Mouse (Mus musculus) embryonic fibroblast, embryonic 13.5 days (primary cell): Measurements from ENCODE around the gene Txnip. TPM values are rescaled to one million over a fixed set of nuclear protein-coding genes. Genes with fewer than 3 reads are reported as not detected.

ENCODE experiments used
- H3K27ac ChIP-seq: 2 replicates; pipeline ENCODE4 v1.5.1; 2012; ENCODE audit warnings: low read length, control low read depth, inconsistent platforms; ENCODE audit not compliant: insufficient read depth
- H3K4me1 ChIP-seq: 2 replicates; pipeline ENCODE4 v1.6.1; 2011; ENCODE audit warnings: low read length; ENCODE audit not compliant: control insufficient read depth, insufficient read depth
- H3K4me3 ChIP-seq: 2 replicates; pipeline ENCODE4 v1.5.1; 2011; ENCODE audit warnings: mild to moderate bottlenecking, control low read depth, low read length; ENCODE audit not compliant: insufficient read depth
- CTCF ChIP-seq: IDR thresholded peaks from 2 replicates; pipeline ENCODE4 v1.5.1; 2011; ENCODE audit warnings: mild to moderate bottlenecking, control low read depth, low read length, moderate library complexity, borderline replicate concordance; ENCODE audit not compliant: insufficient read depth
- POLR2A ChIP-seq: IDR thresholded peaks from 2 replicates; pipeline ENCODE4 v1.6.1; 2011; ENCODE audit warnings: low read depth, mild to moderate bottlenecking, control low read depth, low read length, moderate library complexity
- polyA plus RNA-seq: library from polyadenylated mRNA; stranded (reverse); fragments of >200 nt; gene quantifications from 2 replicates; pipeline ENCODE4 v1.2.4, GENCODE M21; 2011; ENCODE audit warnings: low read depth; ENCODE audit not compliant: missing spikeins, insufficient read length

Gene Txnip
- polyA plus RNA-seq, 1 experiment = 98.8 TPM

- TF ChIP-seq CTCF (no peak), POLR2A (no peak)
- Histone ChIP-seq H3K4me3 (no peak overlapping the region), H3K4me1 (peaks cover 5% of the 10 kb centered on the region), H3K27ac (no peak overlapping the region)
These were observed 9.1 kb downstream of the Txnip start for GRCm38 (mm10) chr3:96566661-96567450.

- TF ChIP-seq POLR2A = no peak
- TF ChIP-seq CTCF = no peak
- Histone ChIP-seq H3K4me1 (peaks cover 5% of the 10 kb centered on the region), H3K27ac (no peak overlapping the region)
These were observed 10.8 kb downstream of the Txnip start for GRCm38 (mm10) chr3:96568605-96569004.

GRCm38 (mm10) chr3:96569506-96569905, 11.7 kb downstream of the Txnip start:
- TF ChIP-seq CTCF = no peak
- H3K4me3 ChIP-seq = no peak overlapping the region
- H3K27ac ChIP-seq = no peak overlapping the region
- H3K4me1 ChIP-seq = no peaks in the 10 kb centered on the region

More at GRCm38 (mm10) chr3:96568605-96569004, 10.8 kb downstream of the Txnip start:
- H3K4me3 ChIP-seq = no peak overlapping the region

GRCm38 (mm10) chr3:96569966-96570605, 12.3 kb downstream of the Txnip start:
- Histone ChIP-seq H3K27ac (no peak overlapping the region), H3K4me3 (no peak overlapping the region), H3K4me1 (no peaks in the 10 kb centered on the region)
- TF ChIP-seq POLR2A (no peak), CTCF (no peak)

GRCm38 (mm10) chr3:96570643-96571042, 12.9 kb downstream of the Txnip start:
- H3K4me3 ChIP-seq = no peak overlapping the region
- TF ChIP-seq CTCF (no peak), POLR2A (no peak)
- H3K4me1 ChIP-seq = no peaks in the 10 kb centered on the region
- no peak overlapping the region for H3K27ac ChIP-seq

GRCm38 (mm10) chr3:96571336-96571735, 13.6 kb downstream of the Txnip start:
- Histone ChIP-seq H3K4me1 (peaks cover 2% of the 10 kb centered on the region), H3K27ac (no peak overlapping the region), H3K4me3 (no peak overlapping the region)
- TF ChIP-seq CTCF (no peak), POLR2A (no peak)

GRCm38 (mm10) chr3:96571896-96572698, 14.3 kb downstream of the Txnip start:
- H3K4me3 ChIP-seq = no peak overlapping the region
- H3K4me1 ChIP-seq = peaks cover 6% of the 10 kb centered on the region
- H3K27ac ChIP-seq = no peak overlapping the region
- no peak for TF ChIP-seq CTCF
- no peak for TF ChIP-seq POLR2A

GRCm38 (mm10) chr3:96573611-96574511, 16.1 kb downstream of the Txnip start:
- Histone ChIP-seq H3K27ac (no peak overlapping the region), H3K4me1 (peaks cover 9% of the 10 kb centered on the region), H3K4me3 (no peak overlapping the region)
- TF ChIP-seq POLR2A (no peak), CTCF (no peak)

GRCm38 (mm10) chr3:96575272-96575984, 17.7 kb downstream of the Txnip start:
- Histone ChIP-seq H3K27ac (peak overlapping the region; percentile 97; the same call in 1 of the 2 replicates), H3K4me3 (no peak overlapping the region), H3K4me1 (peaks cover 9% of the 10 kb centered on the region)
- TF ChIP-seq CTCF (no peak), POLR2A (no peak)
